Mouse (Mus musculus) liver, adult 2 months (tissue): ENCODE measurements around the gene Twnk.

Experiments
- CTCF ChIP-seq: fragments of 200-500 bp; IDR thresholded peaks from 2 replicates; pipeline ENCODE4 v1.5.1; 2011; ENCODE audit warnings: low read depth, low read length, control low read depth
- POLR2A ChIP-seq: fragments of 200-500 bp; IDR thresholded peaks from 2 replicates; pipeline ENCODE4 v1.6.1; 2011; ENCODE audit warnings: low read length, control low read depth; ENCODE audit not compliant: insufficient read depth; ENCODE audit errors: extremely low read depth

- TF ChIP-seq CTCF (no peak), POLR2A (no peak)
These were observed 1.6 kb downstream of the Twnk start for GRCm38 (mm10) chr19:45007021-45007420.
